Mouse (Mus musculus) cerebellum, adult 2 months (tissue): Measurements from ENCODE around the gene Hspbap1.

Source experiments
- CTCF ChIP-seq: fragments of 200-500 bp; IDR thresholded peaks from 2 replicates; pipeline ENCODE4 v1.5.1; 2011; ENCODE audit warnings: low read depth, mild to moderate bottlenecking, control low read depth, low read length, moderate library complexity, borderline replicate concordance; ENCODE audit not compliant: insufficient read depth
- POLR2A ChIP-seq: fragments of 200-500 bp; IDR thresholded peaks from 2 replicates; pipeline ENCODE4 v1.6.1; 2011; ENCODE audit warnings: low read length, control low read depth, borderline replicate concordance; ENCODE audit not compliant: insufficient read depth

- TF ChIP-seq CTCF (no peak), POLR2A (no peak)
These were observed 32.0 kb downstream of the Hspbap1 start for GRCm38 (mm10) chr16:35802163-35802562.
